Mouse (Mus musculus): Measurements from ENCODE around the gene Lime1. TPM values are rescaled to one million over a fixed set of nuclear protein-coding genes. Genes with fewer than 3 reads are reported as not detected.

Lime1 gene
- 17.5 TPM for polyA plus RNA-seq (2014; fragmentation: Illumina TruSeq; extraction: RNeasy Lipid Tissue Mini Kit (QIAGEN cat#74804); ENCODE audit: low read depth, low replicate concordance)

GRCm38 (mm10) chr2:181379778-181380177 lies at the start of gene Lime1:
Lime1 (plus strand) TSS chr2:181380078.

DNA sequence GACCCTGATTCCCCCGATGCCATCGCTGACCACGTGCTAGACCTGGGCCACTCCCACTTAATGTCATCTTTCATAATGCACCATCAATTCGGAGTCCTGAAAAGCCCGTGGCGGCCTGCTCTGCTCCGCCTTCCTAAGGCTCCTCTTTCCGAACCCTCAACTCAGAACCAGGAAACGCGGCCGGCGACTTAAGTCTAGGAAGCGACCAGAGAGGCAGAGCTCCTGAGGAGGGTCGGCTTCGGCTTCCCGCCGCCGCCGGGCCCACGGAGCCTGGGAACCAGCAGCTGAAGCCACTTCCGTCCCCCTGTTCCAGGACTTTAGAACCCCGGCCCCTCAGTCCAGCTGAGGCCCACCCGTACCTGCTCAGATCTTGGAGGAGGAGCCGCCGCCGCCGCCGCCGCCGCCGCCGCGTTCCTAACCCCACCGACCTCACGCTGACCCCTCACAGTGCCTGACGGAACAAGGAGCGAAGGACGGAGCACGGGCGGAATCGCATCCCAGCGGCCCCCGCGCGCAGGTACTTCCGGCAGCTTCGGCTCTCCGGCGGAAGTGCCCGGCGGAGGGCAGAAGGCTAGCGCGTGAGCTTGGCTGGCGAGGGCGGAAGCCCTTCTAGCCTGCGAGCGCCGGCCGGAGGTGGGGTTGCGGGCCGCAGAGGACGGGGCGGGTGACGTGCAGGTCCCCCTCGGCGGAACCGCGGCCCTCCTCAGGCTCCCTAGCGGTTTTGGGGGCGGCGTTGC lies 14.8 kb upstream of the Lime1 start, which contains the start of the genes Zgpat and Arfrp1:
Gene Zgpat, plus strand, starts transcription at position 69 of the 737 bp plus-strand sequence.
Gene Arfrp1, minus strand, starts transcription at position 545 of the 737 bp plus-strand sequence.

Other genes starting within 250 kb of the Lime1 start
- 0.08 TPM for gene Kcnq2, start 244.8 kb upstream of the Lime1 start, polyA plus RNA-seq (2014; fragmentation: Illumina TruSeq; extraction: RNeasy Lipid Tissue Mini Kit (QIAGEN cat#74804); ENCODE audit: low read depth, low replicate concordance)
- 1,071 TPM for gene Eef1a2, start 223.1 kb upstream of the Lime1 start, polyA plus RNA-seq (2014; fragmentation: Illumina TruSeq; extraction: RNeasy Lipid Tissue Mini Kit (QIAGEN cat#74804); ENCODE audit: low read depth, low replicate concordance)
- gene Ppdpf, start 192.8 kb upstream of the Lime1 start, polyA plus RNA-seq (2014; fragmentation: Illumina TruSeq; extraction: RNeasy Lipid Tissue Mini Kit (QIAGEN cat#74804); ENCODE audit: low read depth, low replicate concordance) = 60.6 TPM
- not detected for gene Ptk6, start 177.3 kb upstream of the Lime1 start, polyA plus RNA-seq (2014; fragmentation: Illumina TruSeq; extraction: RNeasy Lipid Tissue Mini Kit (QIAGEN cat#74804); ENCODE audit: low read depth, low replicate concordance)
- gene Srms, start 166.9 kb upstream of the Lime1 start, polyA plus RNA-seq (2014; fragmentation: Illumina TruSeq; extraction: RNeasy Lipid Tissue Mini Kit (QIAGEN cat#74804); ENCODE audit: low read depth, low replicate concordance) = 0.39 TPM
- not detected for gene Fndc11, start 160.1 kb upstream of the Lime1 start, polyA plus RNA-seq (2014; fragmentation: Illumina TruSeq; extraction: RNeasy Lipid Tissue Mini Kit (QIAGEN cat#74804); ENCODE audit: low read depth, low replicate concordance)
- gene Helz2, start 138.1 kb upstream of the Lime1 start, polyA plus RNA-seq (2014; fragmentation: Illumina TruSeq; extraction: RNeasy Lipid Tissue Mini Kit (QIAGEN cat#74804); ENCODE audit: low read depth, low replicate concordance) = 11.0 TPM
- gene Gmeb2, start 92.0 kb upstream of the Lime1 start, polyA plus RNA-seq (2014; fragmentation: Illumina TruSeq; extraction: RNeasy Lipid Tissue Mini Kit (QIAGEN cat#74804); ENCODE audit: low read depth, low replicate concordance) = 9.5 TPM
- 0.55 TPM for gene Stmn3, start 65.6 kb upstream of the Lime1 start, polyA plus RNA-seq (2014; fragmentation: Illumina TruSeq; extraction: RNeasy Lipid Tissue Mini Kit (QIAGEN cat#74804); ENCODE audit: low read depth, low replicate concordance)
- gene Rtel1, start 60.3 kb upstream of the Lime1 start, polyA plus RNA-seq (2014; fragmentation: Illumina TruSeq; extraction: RNeasy Lipid Tissue Mini Kit (QIAGEN cat#74804); ENCODE audit: low read depth, low replicate concordance) = 18.6 TPM
- gene Zgpat, start 15.2 kb upstream of the Lime1 start, polyA plus RNA-seq (2014; fragmentation: Illumina TruSeq; extraction: RNeasy Lipid Tissue Mini Kit (QIAGEN cat#74804); ENCODE audit: low read depth, low replicate concordance) = 30.1 TPM
- gene Arfrp1, start 14.7 kb upstream of the Lime1 start, polyA plus RNA-seq (2014; fragmentation: Illumina TruSeq; extraction: RNeasy Lipid Tissue Mini Kit (QIAGEN cat#74804); ENCODE audit: low read depth, low replicate concordance) = 76.5 TPM
- 9.7 TPM for gene Zbtb46, start 79.3 kb downstream of the Lime1 start, polyA plus RNA-seq (2014; fragmentation: Illumina TruSeq; extraction: RNeasy Lipid Tissue Mini Kit (QIAGEN cat#74804); ENCODE audit: low read depth, low replicate concordance)
- not detected for gene Abhd16b, start 113.1 kb downstream of the Lime1 start, polyA plus RNA-seq (2014; fragmentation: Illumina TruSeq; extraction: RNeasy Lipid Tissue Mini Kit (QIAGEN cat#74804); ENCODE audit: low read depth, low replicate concordance)
- gene Tpd52l2, start 117.1 kb downstream of the Lime1 start, polyA plus RNA-seq (2014; fragmentation: Illumina TruSeq; extraction: RNeasy Lipid Tissue Mini Kit (QIAGEN cat#74804); ENCODE audit: low read depth, low replicate concordance) = 96.1 TPM
- 41.6 TPM for gene Dnajc5, start 140.4 kb downstream of the Lime1 start, polyA plus RNA-seq (2014; fragmentation: Illumina TruSeq; extraction: RNeasy Lipid Tissue Mini Kit (QIAGEN cat#74804); ENCODE audit: low read depth, low replicate concordance)
- gene Uckl1, start 204.8 kb downstream of the Lime1 start, polyA plus RNA-seq (2014; fragmentation: Illumina TruSeq; extraction: RNeasy Lipid Tissue Mini Kit (QIAGEN cat#74804); ENCODE audit: low read depth, low replicate concordance) = 56.3 TPM
- 35.9 TPM for gene Prpf6, start 211.8 kb downstream of the Lime1 start, polyA plus RNA-seq (2014; fragmentation: Illumina TruSeq; extraction: RNeasy Lipid Tissue Mini Kit (QIAGEN cat#74804); ENCODE audit: low read depth, low replicate concordance)
- 17.6 TPM for gene Zfp512b, start 212.7 kb downstream of the Lime1 start, polyA plus RNA-seq (2014; fragmentation: Illumina TruSeq; extraction: RNeasy Lipid Tissue Mini Kit (QIAGEN cat#74804); ENCODE audit: low read depth, low replicate concordance)
- gene Samd10, start 219.1 kb downstream of the Lime1 start, polyA plus RNA-seq (2014; fragmentation: Illumina TruSeq; extraction: RNeasy Lipid Tissue Mini Kit (QIAGEN cat#74804); ENCODE audit: low read depth, low replicate concordance) = 3.9 TPM

Measured in heart, adult 10 weeks (tissue).